9 mouse cellular contexts compared by ENCODE assay signal in the genomic region with DNA sequence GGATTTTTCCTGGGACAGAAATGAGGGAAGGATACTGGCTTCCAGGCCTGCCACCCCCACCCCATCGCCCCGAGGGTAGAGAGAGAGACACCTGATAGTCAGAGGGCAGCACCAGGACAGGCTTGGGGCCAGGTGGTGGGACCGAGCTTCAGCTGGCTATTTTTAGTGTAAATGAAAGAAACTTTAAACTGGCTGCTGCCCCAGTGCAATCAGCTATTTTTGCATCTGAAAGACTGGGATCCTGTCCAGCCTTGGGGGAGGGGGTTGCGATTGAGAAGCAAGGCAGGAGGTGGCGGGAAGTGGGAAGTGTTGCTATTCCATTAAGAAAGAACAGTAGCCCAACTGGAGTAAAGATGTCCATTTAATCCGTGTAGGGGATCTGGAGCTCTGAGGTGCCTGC.
DNase-seq lines count a peak whose midpoint lies in the region; ATAC-seq and TF ChIP-seq lines count a peak whose summit lies in the region.
"Had no signal": no experiment of that assay in that cellular context is flagged by ENCODE, and none has a peak within 500 bp of the region (broad histone marks: within the 10 kb centered on the region; RNA-seq: fewer than 3 reads in every experiment).

No protein-coding gene starts in this region.

- H3K4me1 ChIP-seq in kidney, embryonic 15.5 days: peaks cover 9% of the 10 kb centered on the region; the same call in 1 of the 2 replicates
- H3K4me1 ChIP-seq in limb, embryonic 14.5 days (ENCODE audit: control insufficient read depth, insufficient read depth, low read length): peaks cover 10% of the 10 kb centered on the region
- H3K4me1 ChIP-seq in neural tube, embryonic 15.5 days: peaks cover 9% of the 10 kb centered on the region
- H3K4me1 ChIP-seq: liver, embryonic 15.5 days had no signal

- no peak overlapping the region for H3K9ac ChIP-seq in kidney, embryonic 15.5 days
- H3K9ac ChIP-seq in limb, embryonic 14.5 days (ENCODE audit: low read depth, low read length, severe bottlenecking): no peak overlapping the region
- no peak overlapping the region for H3K9ac ChIP-seq in neural tube, embryonic 15.5 days (replicated peaks)
- H3K9ac ChIP-seq: liver, embryonic 15.5 days had no signal

- peak; percentile 64 for DNase-seq in adrenal gland, adult 2 months
- DNase-seq in adrenal gland, adult 18-20 months (ENCODE audit: low spot score in 2 of 2): no peak
- DNase-seq in NIH3T3 (ENCODE audit: low read depth): peak; percentile 25
- peak; percentile 80 to 85 for DNase-seq in gastrocnemius, adult 8-10 months (ENCODE audit: low spot score in 2 of 2)
- peak; percentile 42 for DNase-seq in limb, embryonic 14.5 days (ENCODE audit: low spot score)
- no peak for DNase-seq in thymus, postnatal 14 days

- H3K27ac ChIP-seq in kidney, embryonic 15.5 days: no peak overlapping the region
- H3K27ac ChIP-seq in limb, embryonic 14.5 days (replicated peaks; ENCODE audit: low read depth, low read length): no peak overlapping the region
- no peak overlapping the region for H3K27ac ChIP-seq in neural tube, embryonic 15.5 days (replicated peaks)
- H3K27ac ChIP-seq: liver, embryonic 15.5 days had no signal

- no peak for TF ChIP-seq POLR2A in limb, embryonic 14.5 days (IDR thresholded peaks at IDR 0.05; ENCODE audit: borderline replicate concordance, extremely low read depth, insufficient read depth, insufficient read length)

- 15% methylated on average over 6 of the region's 6 CpGs for WGBS in kidney, embryonic 15.5 days
- 22% methylated on average over 6 of the region's 6 CpGs for WGBS in limb, embryonic 14.5 days
- 15% methylated on average over 6 of the region's 6 CpGs for WGBS in neural tube, embryonic 15.5 days

- H3K36me3 ChIP-seq in kidney, embryonic 15.5 days: no peaks in the 10 kb centered on the region
- H3K36me3 ChIP-seq in limb, embryonic 14.5 days (ENCODE audit: control insufficient read depth, insufficient read depth, low read length): no peaks in the 10 kb centered on the region
- H3K36me3 ChIP-seq in neural tube, embryonic 15.5 days: no peaks in the 10 kb centered on the region
- H3K36me3 ChIP-seq: liver, embryonic 15.5 days had no signal

- 0 out of 2 replicates have a peak overlapping the region, but pooled peaks have one; percentile 1 for H3K4me2 ChIP-seq in kidney, embryonic 15.5 days
- H3K4me2 ChIP-seq in limb, embryonic 14.5 days (replicated peaks; ENCODE audit: low read depth, low read length, severe bottlenecking): no peak overlapping the region
- no peak overlapping the region for H3K4me2 ChIP-seq in neural tube, embryonic 15.5 days
- H3K4me2 ChIP-seq: liver, embryonic 15.5 days had no signal

- H3K4me3 ChIP-seq in kidney, embryonic 15.5 days (replicated peaks): no peak overlapping the region
- H3K4me3 ChIP-seq in limb, embryonic 14.5 days (replicated peaks; ENCODE audit: low read length): no peak overlapping the region
- no peak overlapping the region for H3K4me3 ChIP-seq in neural tube, embryonic 15.5 days (replicated peaks)
- H3K4me3 ChIP-seq: liver, embryonic 15.5 days had no signal

- no peaks in the 10 kb centered on the region for H3K27me3 ChIP-seq in kidney, embryonic 15.5 days
- no peaks in the 10 kb centered on the region for H3K27me3 ChIP-seq in limb, embryonic 14.5 days (ENCODE audit: control insufficient read depth, insufficient read depth, low read length)
- H3K27me3 ChIP-seq in neural tube, embryonic 15.5 days (replicated peaks): no peaks in the 10 kb centered on the region
- H3K27me3 ChIP-seq: liver, embryonic 15.5 days had no signal

- no peaks in the 10 kb centered on the region for H3K9me3 ChIP-seq in kidney, embryonic 15.5 days (replicated peaks)
- no peaks in the 10 kb centered on the region for H3K9me3 ChIP-seq in limb, embryonic 14.5 days (ENCODE audit: control insufficient read depth, low read length)
- no peaks in the 10 kb centered on the region for H3K9me3 ChIP-seq in neural tube, embryonic 15.5 days (replicated peaks)
- H3K9me3 ChIP-seq: liver, embryonic 15.5 days had no signal

- no peak for ATAC-seq in kidney, embryonic 15.5 days (replicated peaks; ENCODE audit: low FRiP score)
- ATAC-seq in limb, embryonic 14.5 days (ENCODE audit: low FRiP score, low read depth): no peak
- no peak for ATAC-seq in neural tube, embryonic 15.5 days (ENCODE audit: low FRiP score)

Comparison
In these comparisons a context has a peak if more than half of its experiments do, and no peak if none do; other contexts are left out.
1. DNase-seq: peak in adrenal gland, adult 2 months (single experiment), NIH3T3 (single experiment), gastrocnemius, adult 8-10 months (2 of 2) and limb, embryonic 14.5 days (single experiment); none in adrenal gland, adult 18-20 months (0 of 2) and thymus, postnatal 14 days (single experiment).